Mouse (Mus musculus): ENCODE results near the gene Tufm. TPM values are rescaled to one million over a fixed set of nuclear protein-coding genes. Genes with fewer than 3 reads are reported as not detected.

Tufm gene
- polyA plus RNA-seq, 1 experiment from 2014 or later: 81.2 TPM

- Histone ChIP-seq H3K9me3 (replicated peaks) (no peaks in the 10 kb centered on the region), H3K4me3 (replicated peaks) (peak overlapping the region; percentile 47), H3K4me1 (replicated peaks) (0 out of 2 replicates have a peak, but pooled peaks cover 5% of the 10 kb centered on the region), H3K9ac (no peak overlapping the region), H3K36me3 (replicated peaks) (no peaks in the 10 kb centered on the region), H3K27me3 (peaks cover 28% of the 10 kb centered on the region), H3K27ac (replicated peaks) (no peak overlapping the region), H3K4me2 (peak overlapping the region; percentile 74)
- no peak for ATAC-seq (ENCODE audit: insufficient read depth)
- 1% methylated on average over 28 of the region's 28 CpGs for whole genome bisulfite sequencing (ENCODE audit: insufficient replicate concordance)
Observed at GRCm38 (mm10) chr7:126535766-126536165, 48.6 kb downstream of the Tufm start.

GRCm38 (mm10) chr7:126536466-126536865 lies 49.3 kb downstream of the Tufm start:
- H3K27ac ChIP-seq (replicated peaks): no peak overlapping the region
- H3K4me3 ChIP-seq (replicated peaks): peak overlapping the region; percentile 47; the same call in 1 of the 2 replicates
- peaks cover 28% of the 10 kb centered on the region for H3K27me3 ChIP-seq
- H3K4me1 ChIP-seq (replicated peaks): 0 out of 2 replicates have a peak, but pooled peaks cover 5% of the 10 kb centered on the region
- no peaks in the 10 kb centered on the region for H3K9me3 ChIP-seq (replicated peaks)
- 63% methylated on average over 9 of the region's 9 CpGs for WGBS (ENCODE audit: insufficient replicate concordance)
- H3K36me3 ChIP-seq (replicated peaks): no peaks in the 10 kb centered on the region
- peak overlapping the region; percentile 74 for H3K4me2 ChIP-seq
- no peak overlapping the region for H3K9ac ChIP-seq
- no peak for ATAC-seq (ENCODE audit: insufficient read depth)

- 54% methylated on average over 5 of the region's 5 CpGs for WGBS (ENCODE audit: insufficient replicate concordance)
- Histone ChIP-seq H3K4me3 (replicated peaks) (no peak overlapping the region), H3K9ac (no peak overlapping the region), H3K4me1 (replicated peaks) (0 out of 2 replicates have a peak, but pooled peaks cover 5% of the 10 kb centered on the region), H3K27ac (replicated peaks) (no peak overlapping the region), H3K9me3 (replicated peaks) (no peaks in the 10 kb centered on the region), H3K4me2 (no peak overlapping the region), H3K36me3 (replicated peaks) (no peaks in the 10 kb centered on the region), H3K27me3 (peaks cover 28% of the 10 kb centered on the region)
- ATAC-seq (ENCODE audit: insufficient read depth): no peak
Observed at GRCm38 (mm10) chr7:126537820-126538585, 50.8 kb downstream of the Tufm start.

Other genes with a start within 250 kb of the Tufm start
- gene Sbk1, start 214.7 kb upstream of the Tufm start, polyA plus RNA-seq (2015; fragmentation: Nextera tagmentation; extraction: Ambion mirVana): 1.5 and 1.8 TPM in 2 replicates
- 5.7 and 7.0 TPM in 2 replicates for gene Lat, start 117.8 kb upstream of the Tufm start, polyA plus RNA-seq (2015; fragmentation: Nextera tagmentation; extraction: Ambion mirVana)
- 17.7 and 20.6 TPM in 2 replicates for gene Spns1, start 109.9 kb upstream of the Tufm start, polyA plus RNA-seq (2015; fragmentation: Nextera tagmentation; extraction: Ambion mirVana)
- gene Nfatc2ip, start 90.6 kb upstream of the Tufm start, polyA plus RNA-seq (2015; fragmentation: Nextera tagmentation; extraction: Ambion mirVana): 2.0 and 2.9 TPM in 2 replicates
- 2.3 and 3.1 TPM in 2 replicates for gene Cd19, start 72.5 kb upstream of the Tufm start, polyA plus RNA-seq (2015; fragmentation: Nextera tagmentation; extraction: Ambion mirVana)
- gene Rabep2, start 58.6 kb upstream of the Tufm start, polyA plus RNA-seq (2015; fragmentation: Nextera tagmentation; extraction: Ambion mirVana): 6.3 TPM in 2 replicates
- gene Atp2a1, start 24.3 kb upstream of the Tufm start, polyA plus RNA-seq (2015; fragmentation: Nextera tagmentation; extraction: Ambion mirVana): 9.8 and 16.5 TPM in 2 replicates
- 13.6 and 15.1 TPM in 2 replicates for gene Sh2b1, start 11.9 kb upstream of the Tufm start, polyA plus RNA-seq (2015; fragmentation: Nextera tagmentation; extraction: Ambion mirVana)
- gene Atxn2l, start 16.1 kb downstream of the Tufm start, polyA plus RNA-seq (2015; fragmentation: Nextera tagmentation; extraction: Ambion mirVana): 26.2 and 26.8 TPM in 2 replicates
- gene Eif3c, start 79.0 kb downstream of the Tufm start, polyA plus RNA-seq (2015; fragmentation: Nextera tagmentation; extraction: Ambion mirVana): 79.3 and 86.2 TPM in 2 replicates
- gene Apobr, start 97.6 kb downstream of the Tufm start, polyA plus RNA-seq (2015; fragmentation: Nextera tagmentation; extraction: Ambion mirVana): 2.3 and 2.5 TPM in 2 replicates
- 11.9 and 12.6 TPM in 2 replicates for gene Cln3, start 98.5 kb downstream of the Tufm start, polyA plus RNA-seq (2015; fragmentation: Nextera tagmentation; extraction: Ambion mirVana)
- gene Il27, start 107.6 kb downstream of the Tufm start, polyA plus RNA-seq (2015; fragmentation: Nextera tagmentation; extraction: Ambion mirVana): 0.12 and 0.18 TPM in 2 replicates
- 3.7 and 4.6 TPM in 2 replicates for gene Nupr1, start 143.5 kb downstream of the Tufm start, polyA plus RNA-seq (2015; fragmentation: Nextera tagmentation; extraction: Ambion mirVana)
- gene Sgf29, start 161.9 kb downstream of the Tufm start, polyA plus RNA-seq (2015; fragmentation: Nextera tagmentation; extraction: Ambion mirVana): 29.1 and 31.0 TPM in 2 replicates
- 37.8 and 52.1 TPM in 2 replicates for gene Sult1a1, start 189.1 kb downstream of the Tufm start, polyA plus RNA-seq (2015; fragmentation: Nextera tagmentation; extraction: Ambion mirVana)
- 71.8 and 82.7 TPM in 2 replicates for gene Bola2, start 208.0 kb downstream of the Tufm start, polyA plus RNA-seq (2015; fragmentation: Nextera tagmentation; extraction: Ambion mirVana)
- gene Slx1b, start 208.4 kb downstream of the Tufm start, polyA plus RNA-seq (2015; fragmentation: Nextera tagmentation; extraction: Ambion mirVana): 3.0 TPM in 2 replicates
- 109 and 118 TPM in 2 replicates for gene Coro1a, start 220.4 kb downstream of the Tufm start, polyA plus RNA-seq (2015; fragmentation: Nextera tagmentation; extraction: Ambion mirVana)